Mouse (Mus musculus) cerebellum, adult 11 months (tissue): ENCODE results near the gene Glipr1l1.
"Not testable (repeated sequence)": the region's sequence is repeated elsewhere in the genome, so short reads cannot be mapped to it uniquely, and the experiment has no call there.

Experiments
- DNase-seq: peaks from one replicate; pipeline ENCODE4 v3.0.0; 2022

Gene Glipr1l1

DNA sequence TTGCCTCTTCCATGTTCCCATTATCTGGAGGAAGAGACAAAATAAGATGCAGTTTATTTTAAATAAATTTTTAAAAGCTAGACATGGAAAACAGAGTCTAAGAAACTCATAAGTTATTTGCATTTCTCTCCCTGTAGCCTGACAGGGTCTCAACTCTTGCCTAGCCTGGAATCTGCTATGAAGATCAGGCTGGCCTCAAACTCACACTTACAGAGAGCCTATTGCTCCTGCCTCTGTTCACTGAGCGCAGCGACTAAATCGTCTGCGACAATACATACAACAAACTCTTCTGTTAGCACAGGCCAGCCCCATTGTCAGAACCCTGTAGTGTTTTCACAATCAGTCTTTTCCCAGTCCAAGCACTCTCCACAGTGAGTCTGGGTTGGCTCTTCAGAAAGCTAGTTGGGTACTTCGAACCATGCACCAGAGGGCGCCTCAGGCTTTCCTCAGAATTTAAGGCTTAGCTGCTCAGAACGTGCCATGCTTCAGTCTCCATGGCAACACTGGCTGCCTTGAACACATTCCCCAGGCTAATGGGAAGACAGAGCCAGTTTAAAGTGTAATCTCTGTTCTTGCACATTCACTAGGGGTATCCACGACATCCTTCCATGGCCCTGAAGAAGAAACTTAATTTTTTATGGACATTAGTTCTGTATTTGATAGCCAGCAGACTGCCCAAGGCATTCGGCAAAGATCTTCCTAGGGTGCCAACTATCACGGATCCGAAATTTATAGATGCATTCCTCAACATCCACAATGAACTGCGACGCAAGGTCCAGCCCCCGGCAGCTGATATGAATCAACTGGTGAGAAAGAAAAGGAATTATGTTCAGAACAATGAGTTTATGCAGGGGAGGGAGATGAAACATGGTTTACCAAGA is at the start of gene Glipr1l1:
Gene Glipr1l1, plus strand, starts transcription at position 488 of the 881 bp plus-strand sequence.
- peak; percentile 8 for DNase-seq

DNA sequence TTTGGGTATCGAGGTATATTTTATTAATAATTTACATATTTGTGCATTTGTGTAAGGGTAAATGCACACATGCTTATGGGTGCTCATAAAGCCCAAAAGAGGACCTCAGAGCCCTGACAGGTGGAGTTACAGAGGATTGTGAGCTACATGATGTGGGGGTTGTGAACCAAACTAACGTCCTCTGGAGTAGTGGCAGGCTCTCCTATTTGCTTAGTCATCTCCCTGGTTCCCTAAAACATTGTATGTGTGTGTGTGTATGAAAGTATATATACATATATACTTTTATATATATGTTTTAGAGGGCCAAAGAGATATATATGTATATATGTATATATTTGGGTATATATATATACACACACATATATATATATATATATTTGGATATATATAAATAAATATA is 36.4 kb upstream of the Glipr1l1 start:
- no peak for DNase-seq

DNA sequence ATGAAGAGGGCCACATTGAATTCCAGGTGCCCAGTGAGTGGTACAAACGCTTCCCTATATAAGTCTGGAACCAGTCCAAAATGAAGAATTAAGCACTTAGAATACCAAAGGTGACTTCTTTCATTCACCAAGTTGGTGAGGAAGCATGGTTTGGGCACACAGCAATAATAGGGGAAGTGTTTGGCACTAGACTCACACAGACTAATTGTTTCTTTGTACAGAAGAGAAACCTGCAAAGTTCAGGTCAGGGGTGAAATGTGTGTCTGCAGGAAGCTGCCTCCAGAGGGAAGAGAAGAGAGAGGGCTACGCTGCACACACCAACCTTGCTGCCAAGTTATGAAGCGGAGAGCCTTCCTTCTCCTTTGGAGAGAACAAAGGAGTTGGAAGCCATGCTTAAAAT is 31.3 kb upstream of the Glipr1l1 start:
- DNase-seq, result not testable (repeated sequence)

DNA sequence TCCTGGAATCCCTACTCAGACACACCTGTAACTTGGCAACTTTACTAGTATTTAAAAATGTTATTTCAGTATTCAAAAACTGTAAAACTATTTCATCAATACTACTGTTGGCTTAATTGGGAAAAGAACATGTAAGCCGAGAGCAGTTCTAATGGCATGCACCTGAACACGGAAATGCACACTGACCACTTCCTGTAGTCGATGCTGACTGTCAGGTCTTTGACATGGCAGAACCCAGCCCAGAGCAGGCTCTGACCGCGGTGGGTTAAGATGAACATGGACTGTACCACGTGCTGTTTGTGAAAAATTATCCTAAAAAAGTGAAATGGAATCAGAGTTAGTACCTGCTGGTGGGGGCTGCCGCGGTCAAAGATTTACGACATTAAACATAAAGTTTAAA is 16.5 kb upstream of the Glipr1l1 start:
- DNase-seq, result not testable (repeated sequence)

DNA sequence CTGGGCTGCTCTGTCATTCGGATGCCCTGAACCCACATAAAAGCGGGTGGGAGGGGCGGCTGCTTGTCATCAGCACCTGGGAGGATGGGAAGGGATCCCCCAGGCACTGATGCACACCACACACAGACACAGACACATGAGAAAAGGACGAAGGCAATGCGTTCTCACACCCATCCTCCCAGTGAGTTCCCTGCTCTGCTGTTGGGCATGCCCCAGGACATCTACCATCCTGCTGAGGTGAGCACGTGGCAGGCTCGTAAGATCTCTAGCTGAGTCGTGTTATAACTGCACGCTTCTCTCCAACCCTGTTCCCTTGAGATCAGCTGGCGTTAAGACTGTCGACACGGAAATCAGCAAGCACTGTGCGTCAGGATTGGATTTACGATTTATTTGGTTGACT is 15.7 kb upstream of the Glipr1l1 start:
- DNase-seq, result not testable (repeated sequence)

DNA sequence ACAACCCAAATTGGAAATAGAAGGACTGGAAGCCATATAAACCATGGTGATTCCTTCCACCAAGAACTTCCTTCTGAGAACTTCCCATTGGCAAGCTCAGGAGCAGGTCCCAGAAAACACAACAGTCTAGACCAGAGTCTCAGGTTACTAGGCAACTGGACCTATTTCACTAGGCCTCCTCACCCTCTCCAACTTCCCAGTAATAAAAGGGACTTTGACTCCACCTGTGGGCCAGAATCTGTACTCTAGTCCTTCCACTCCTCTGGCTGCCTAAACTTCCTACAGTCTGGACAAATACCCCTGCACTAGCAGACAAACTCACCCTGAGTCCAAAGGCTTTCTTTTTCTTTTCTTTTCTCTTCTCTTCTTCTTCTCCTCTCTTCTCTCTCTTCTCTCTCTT is 8.8 kb upstream of the Glipr1l1 start:
- no peak for DNase-seq

DNA sequence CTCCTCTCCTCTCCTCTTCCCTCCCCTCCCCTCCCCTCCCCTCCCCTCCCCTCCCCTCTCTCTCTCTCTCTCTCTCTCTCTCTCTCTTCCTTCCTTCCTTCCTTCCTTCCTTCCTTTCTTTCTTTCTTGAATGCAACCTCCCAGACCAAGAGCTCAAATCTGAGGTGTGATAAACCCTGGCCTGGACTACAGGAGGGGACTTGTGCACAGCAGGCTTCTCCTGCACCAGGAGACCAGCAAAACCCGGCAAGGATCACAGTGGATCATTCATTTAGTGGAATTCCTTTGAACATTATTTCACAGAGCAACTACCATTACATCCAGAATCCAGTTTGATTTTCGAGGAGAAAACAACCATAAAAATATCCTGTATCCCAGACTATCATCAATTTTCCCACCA is 8.0 kb upstream of the Glipr1l1 start:
- DNase-seq, result not testable (repeated sequence)

DNA sequence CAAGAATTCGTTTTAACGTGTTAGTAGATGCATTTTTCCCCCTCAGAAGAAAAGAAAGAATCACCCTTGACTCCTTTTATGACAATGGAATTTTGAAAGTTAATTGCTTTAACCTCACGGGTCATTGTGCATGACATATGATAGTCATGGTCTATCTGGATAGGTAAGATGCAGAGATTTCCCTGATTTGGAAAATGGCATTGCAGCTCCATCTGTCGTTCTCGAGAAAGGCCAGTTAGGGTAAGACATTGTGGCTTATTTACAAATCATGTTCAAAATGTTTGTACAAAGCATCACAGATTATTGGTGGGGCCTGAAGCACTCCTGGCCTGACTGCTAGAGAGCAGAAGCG is 570 bp downstream of the Glipr1l1 start:
- not testable (repeated sequence) for DNase-seq

DNA sequence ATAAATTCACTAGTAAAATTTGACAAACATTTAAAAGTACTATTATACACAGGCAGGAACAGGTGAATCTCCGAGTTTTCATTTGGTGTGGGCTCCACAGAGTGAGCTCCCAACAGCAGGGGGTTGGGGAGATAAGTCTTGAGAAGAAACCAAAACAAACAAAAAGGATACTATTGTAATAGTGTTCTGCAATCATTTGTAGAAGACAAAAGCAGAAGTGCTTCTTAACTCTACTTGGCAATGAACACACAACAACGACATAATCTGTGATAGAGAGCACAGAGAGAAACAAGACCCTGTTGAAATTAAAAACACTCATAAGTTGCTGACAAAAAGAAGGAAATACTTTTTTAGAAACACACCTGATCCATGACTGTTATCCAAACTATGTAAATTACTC is 20.1 kb downstream of the Glipr1l1 start:
- DNase-seq, result no peak

DNA sequence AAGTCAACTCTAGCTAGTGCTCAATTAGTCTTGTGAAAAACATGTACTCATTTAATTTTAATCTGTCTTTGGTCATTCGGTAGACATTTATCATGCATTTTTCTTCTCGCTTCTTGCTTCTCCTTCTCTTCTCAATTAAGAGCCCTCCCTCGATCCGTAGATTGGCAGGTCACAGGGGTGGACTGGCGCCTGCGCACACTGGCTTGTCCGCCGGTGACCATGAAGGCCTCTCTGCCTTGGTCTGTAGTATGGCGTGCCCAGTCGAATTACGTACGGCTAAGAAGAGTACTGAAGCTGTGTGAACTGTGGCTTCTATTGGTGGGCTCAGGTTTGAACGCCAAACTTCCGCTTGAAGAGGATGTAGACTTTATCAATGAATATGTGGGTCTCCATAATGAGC is 23.2 kb downstream of the Glipr1l1 start, which contains the start of gene Glipr1l2:
Gene Glipr1l2, plus strand, starts transcription at position 198 of the 400 bp plus-strand sequence.
- no peak for DNase-seq

DNA sequence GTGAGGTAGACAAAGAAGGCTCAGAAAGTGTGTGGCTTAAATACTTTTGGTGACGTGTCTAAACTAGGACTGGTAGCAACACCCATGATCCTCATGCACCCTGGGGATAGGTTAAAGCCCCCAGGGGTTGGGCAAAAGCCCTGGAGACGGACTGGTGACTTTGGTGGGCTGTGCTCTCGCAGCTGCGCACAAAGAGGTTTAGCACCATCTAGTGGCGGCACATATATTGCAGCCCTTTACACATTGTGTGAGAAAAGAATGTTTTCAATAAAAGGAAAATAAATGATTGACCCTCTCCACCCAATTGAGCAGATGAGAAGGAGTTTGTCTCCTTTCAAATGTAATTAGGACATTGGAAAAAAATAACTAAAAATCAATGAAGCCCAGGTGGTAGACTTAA is 45.8 kb downstream of the Glipr1l1 start:
- DNase-seq, result peak; percentile 6

DNA sequence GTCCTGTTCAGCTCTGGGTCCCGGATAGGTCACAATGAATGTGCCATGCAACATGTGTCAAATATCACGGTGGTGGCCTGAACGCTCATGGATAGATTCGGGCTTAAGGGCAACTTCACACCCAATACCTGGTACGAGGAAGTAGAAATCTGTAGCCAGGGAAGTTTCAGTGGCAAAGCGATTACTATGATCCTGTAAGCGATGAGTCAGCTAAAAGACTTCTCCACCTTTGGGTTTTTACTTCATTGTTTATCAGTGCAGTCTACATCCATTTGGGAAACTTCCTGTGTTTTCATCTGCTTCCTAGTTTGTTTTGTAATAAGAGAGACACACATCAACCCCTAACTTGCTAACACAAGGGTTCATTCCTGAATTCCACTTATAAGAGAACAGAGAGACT is 50.4 kb downstream of the Glipr1l1 start:
- no peak for DNase-seq

DNA sequence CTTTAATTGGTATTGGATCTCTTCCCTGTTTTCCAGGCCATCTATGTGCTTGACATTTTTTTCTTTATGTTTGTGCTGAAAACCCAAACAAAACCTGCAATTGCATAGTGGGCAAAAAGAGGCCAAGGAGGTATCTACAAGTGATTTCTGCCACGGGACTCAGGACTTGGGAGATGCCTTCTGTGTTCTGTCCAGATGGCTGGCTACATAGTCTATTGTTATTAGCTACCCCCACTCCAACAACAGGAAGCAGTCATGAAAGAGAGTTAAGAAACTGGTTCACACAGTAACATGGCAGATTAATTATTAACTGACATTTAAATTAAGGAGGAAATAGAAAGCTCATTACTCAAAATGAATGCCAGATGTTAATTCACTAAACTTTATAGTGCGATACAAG is 65.1 kb downstream of the Glipr1l1 start:
- DNase-seq, result not testable (repeated sequence)

DNA sequence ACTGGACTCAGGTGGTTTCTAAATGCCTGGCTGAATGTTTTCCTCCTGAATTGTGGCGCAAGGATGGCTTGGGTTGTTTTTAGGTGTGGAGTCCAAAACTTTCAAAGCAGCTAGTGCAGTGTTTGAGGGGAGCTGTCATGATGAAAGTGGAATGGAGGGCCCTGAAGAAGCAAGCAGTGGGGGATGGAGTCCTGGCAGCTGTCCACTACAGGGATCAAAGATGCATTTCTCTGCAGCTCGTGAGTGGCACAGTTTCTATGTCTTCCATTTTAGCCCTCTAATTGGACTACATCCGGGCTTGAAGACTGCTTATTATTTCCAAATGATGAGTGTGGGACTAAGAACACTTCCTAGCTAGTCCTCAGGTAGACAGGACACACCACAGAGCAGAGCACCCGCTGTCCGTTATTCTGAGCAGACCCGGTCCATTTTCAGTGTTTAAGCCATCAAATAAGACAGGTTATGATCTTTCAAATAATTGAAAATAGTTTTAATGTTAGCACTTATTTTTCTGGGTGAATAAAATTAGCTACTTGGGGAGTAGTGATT is 67.8 kb downstream of the Glipr1l1 start:
- DNase-seq, result not testable (repeated sequence)
